Mouse (Mus musculus) megakaryocyte, embryonic 14.5 days (primary cell): ENCODE results near the gene AW551984.

Source experiments
- FLI1 ChIP-seq: IDR thresholded peaks from 2 replicates; pipeline ENCODE4 v1.6.1; 2012; ENCODE audit warnings: low read length, inconsistent platforms, mixed read lengths
- GATA1 ChIP-seq: IDR thresholded peaks from 3 replicates; pipeline ENCODE4 v1.6.1; 2012; ENCODE audit warnings: mixed read lengths, low read length, inconsistent platforms, borderline replicate concordance

DNA sequence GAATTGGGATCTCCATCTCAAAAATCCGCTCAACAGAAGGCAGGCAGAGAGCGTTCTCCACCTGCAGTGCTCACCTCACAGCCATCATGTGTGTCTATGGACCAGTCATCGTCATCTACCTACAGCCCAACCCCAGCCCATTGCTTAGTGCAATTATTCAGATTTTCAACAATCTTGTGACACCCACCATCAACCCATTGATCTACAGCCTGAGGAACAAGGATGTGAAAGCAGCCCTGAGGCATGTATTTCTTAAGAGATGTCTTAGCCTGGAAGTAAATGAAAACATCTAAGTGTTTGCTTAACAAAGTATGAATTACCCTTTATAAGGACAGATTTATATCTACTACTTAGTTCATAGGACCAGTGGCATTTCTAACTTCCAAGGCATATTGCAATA, 19.6 kb upstream of the AW551984 start:
- TF ChIP-seq GATA1, result no peak
- no peak for TF ChIP-seq FLI1
